Mouse (Mus musculus) ES-Bruce4 (cell line): Measurements from ENCODE around the gene Neu2.

Source experiments
- CTCF ChIP-seq: IDR thresholded peaks from one replicate; pipeline ENCODE4 v1.8.1; 2011; ENCODE audit warnings: low read depth, low read length
- EP300 ChIP-seq: IDR thresholded peaks from 2 replicates; pipeline ENCODE4 v1.6.1; 2011; ENCODE audit warnings: low read depth, low read length; ENCODE audit not compliant: insufficient read depth
- POLR2A ChIP-seq: IDR thresholded peaks from one replicate; pipeline ENCODE4 v1.8.1; 2011; ENCODE audit warnings: low read length; ENCODE audit not compliant: insufficient read depth

- no peak for TF ChIP-seq EP300
- no peak for TF ChIP-seq CTCF
- no peak for TF ChIP-seq POLR2A
Measured at GRCm38 (mm10) chr1:87520467-87520866, 10.8 kb downstream of the Neu2 start.
